ENCODE assay signal across 10 mouse cellular contexts in the genomic region with DNA sequence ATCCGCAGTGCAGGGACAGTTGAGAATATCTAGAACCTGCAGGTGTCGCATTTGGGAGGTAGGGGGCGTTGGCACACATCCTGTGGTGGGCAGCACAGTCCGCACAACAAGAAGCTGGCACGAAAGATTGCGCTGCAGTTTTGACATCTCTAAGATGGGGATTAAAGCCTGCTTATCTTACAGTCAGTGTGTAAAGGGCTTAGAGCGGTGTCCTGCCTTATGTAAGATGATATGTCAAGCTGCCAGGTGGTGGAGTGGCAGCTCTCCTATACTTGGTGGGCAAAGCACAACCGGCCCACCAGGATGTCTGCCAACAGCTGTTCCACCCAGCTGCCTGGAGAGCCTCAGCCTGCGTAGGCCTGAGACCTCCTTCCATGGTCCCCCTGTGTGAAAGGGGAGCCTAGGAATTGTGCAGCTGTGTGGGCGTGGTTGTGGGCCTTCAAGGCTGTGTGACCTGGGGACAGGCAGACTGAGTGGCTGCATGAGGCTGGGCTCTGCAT. TPM values are rescaled to one million over a fixed set of nuclear protein-coding genes. Genes with fewer than 3 reads are reported as not detected.
A peak's percentile ranks its signal among the peaks of the same experiment; 100 is the strongest.
DNase-seq lines count a peak whose midpoint lies in the region; ATAC-seq and TF ChIP-seq lines count a peak whose summit lies in the region.
"Had no signal": no experiment of that assay in that cellular context is flagged by ENCODE, and none has a peak within 500 bp of the region (broad histone marks: within the 10 kb centered on the region; RNA-seq: fewer than 3 reads in every experiment).

No protein-coding gene starts in this region.

- no peaks in the 10 kb centered on the region for H3K36me3 ChIP-seq in intestine, postnatal 0 days (ENCODE audit: control insufficient read depth, insufficient read depth)
- no peaks in the 10 kb centered on the region for H3K36me3 ChIP-seq in intestine, embryonic 15.5 days
- H3K36me3 ChIP-seq in embryonic facial prominence, embryonic 15.5 days, result no peaks in the 10 kb centered on the region
- no peaks in the 10 kb centered on the region for H3K36me3 ChIP-seq in forebrain, postnatal 0 days (ENCODE audit: insufficient read depth)
- H3K36me3 ChIP-seq: neural tube, embryonic 13.5 days had no signal

- no peak overlapping the region for H3K27ac ChIP-seq in intestine, postnatal 0 days (ENCODE audit: low read depth, low read length)
- H3K27ac ChIP-seq in intestine, embryonic 15.5 days, result no peak overlapping the region
- no peak overlapping the region for H3K27ac ChIP-seq in embryonic facial prominence, embryonic 15.5 days (replicated peaks)
- H3K27ac ChIP-seq in forebrain, postnatal 0 days (ENCODE audit: low read depth, low read length), result no peak overlapping the region
- H3K27ac ChIP-seq: neural tube, embryonic 13.5 days had no signal

- H3K27me3 ChIP-seq in intestine, postnatal 0 days (replicated peaks; ENCODE audit: control insufficient read depth, insufficient read depth, low read length), result no peaks in the 10 kb centered on the region
- no peaks in the 10 kb centered on the region for H3K27me3 ChIP-seq in intestine, embryonic 15.5 days (replicated peaks)
- no peaks in the 10 kb centered on the region for H3K27me3 ChIP-seq in embryonic facial prominence, embryonic 15.5 days
- no peaks in the 10 kb centered on the region for H3K27me3 ChIP-seq in forebrain, postnatal 0 days (ENCODE audit: insufficient read depth, low read length)
- H3K27me3 ChIP-seq: neural tube, embryonic 13.5 days had no signal

- H3K4me2 ChIP-seq in intestine, postnatal 0 days (replicated peaks; ENCODE audit: low read depth), result no peak overlapping the region
- no peak overlapping the region for H3K4me2 ChIP-seq in intestine, embryonic 15.5 days (replicated peaks)
- no peak overlapping the region for H3K4me2 ChIP-seq in embryonic facial prominence, embryonic 15.5 days (replicated peaks)
- no peak overlapping the region for H3K4me2 ChIP-seq in forebrain, postnatal 0 days (ENCODE audit: low read depth)
- H3K4me2 ChIP-seq: neural tube, embryonic 13.5 days had no signal

- TF ChIP-seq CTCF in intestine, postnatal 0 days (IDR thresholded peaks at IDR 0.05; ENCODE audit: low read depth), result peak; percentile 32; the same call in 1 of the 2 replicates
- no peak for TF ChIP-seq CTCF in forebrain, postnatal 0 days (IDR thresholded peaks at IDR 0.05; ENCODE audit: low read depth)

- no peaks in the 10 kb centered on the region for H3K4me1 ChIP-seq in intestine, postnatal 0 days (replicated peaks; ENCODE audit: control insufficient read depth, insufficient read depth, low read length)
- H3K4me1 ChIP-seq in intestine, embryonic 15.5 days (replicated peaks), result peaks cover 5% of the 10 kb centered on the region; the same call in 1 of the 2 replicates
- 0 out of 2 replicates have a peak, but pooled peaks cover 3% of the 10 kb centered on the region for H3K4me1 ChIP-seq in embryonic facial prominence, embryonic 15.5 days
- no peaks in the 10 kb centered on the region for H3K4me1 ChIP-seq in forebrain, postnatal 0 days (ENCODE audit: insufficient read depth)
- H3K4me1 ChIP-seq: neural tube, embryonic 13.5 days had no signal

- H3K9me3 ChIP-seq in intestine, postnatal 0 days (ENCODE audit: control insufficient read depth), result no peaks in the 10 kb centered on the region
- no peaks in the 10 kb centered on the region for H3K9me3 ChIP-seq in intestine, embryonic 15.5 days
- H3K9me3 ChIP-seq in embryonic facial prominence, embryonic 15.5 days (replicated peaks), result no peaks in the 10 kb centered on the region
- H3K9me3 ChIP-seq in forebrain, postnatal 0 days (ENCODE audit: low read length), result no peaks in the 10 kb centered on the region
- H3K9me3 ChIP-seq: neural tube, embryonic 13.5 days had no signal

- DNase-seq in R1 (ENCODE audit: low read depth, low spot score), result peak; percentile 32
- peak; percentile 43 for DNase-seq in mesoderm, embryonic 11.5 days (ENCODE audit: low read depth, low spot score)
- DNase-seq in layer of hippocampus, adult 18-20 months (ENCODE audit: low spot score in 2 of 2), result no peak
- no peak for DNase-seq in forebrain, postnatal 0 days
- DNase-seq in neural tube, embryonic 10.5 days (ENCODE audit: extremely low spot score, low spot score), result no peak
- DNase-seq: kidney, postnatal 14 days had no signal

- H3K4me3 ChIP-seq in intestine, postnatal 0 days (ENCODE audit: low read depth, low read length), result no peak overlapping the region
- H3K4me3 ChIP-seq in intestine, embryonic 15.5 days (replicated peaks), result no peak overlapping the region
- no peak overlapping the region for H3K4me3 ChIP-seq in embryonic facial prominence, embryonic 15.5 days (replicated peaks)
- no peak overlapping the region for H3K4me3 ChIP-seq in forebrain, postnatal 0 days (ENCODE audit: low read depth, low read length)
- H3K4me3 ChIP-seq: neural tube, embryonic 13.5 days had no signal

- 47% methylated on average over 10 of the region's 10 CpGs for WGBS in intestine, postnatal 0 days
- 51% methylated on average over 10 of the region's 10 CpGs for WGBS in intestine, embryonic 15.5 days
- 38% methylated on average over 10 of the region's 10 CpGs for WGBS in embryonic facial prominence, embryonic 15.5 days
- WGBS in forebrain, postnatal 0 days, result 51% methylated on average over 10 of the region's 10 CpGs

- ATAC-seq in intestine, postnatal 0 days, result no peak
- no peak for ATAC-seq in intestine, embryonic 15.5 days
- ATAC-seq in embryonic facial prominence, embryonic 15.5 days (ENCODE audit: insufficient number of reproducible peaks, low FRiP score, low TSS enrichment, low read depth), result peak; percentile 89
- ATAC-seq in forebrain, postnatal 0 days, result no peak

- no peak overlapping the region for H3K9ac ChIP-seq in intestine, postnatal 0 days (ENCODE audit: low read depth, low read length)
- no peak overlapping the region for H3K9ac ChIP-seq in intestine, embryonic 15.5 days
- H3K9ac ChIP-seq in embryonic facial prominence, embryonic 15.5 days, result no peak overlapping the region
- H3K9ac ChIP-seq in forebrain, postnatal 0 days, result no peak overlapping the region
- H3K9ac ChIP-seq: neural tube, embryonic 13.5 days had no signal

RNA-seq across cellular contexts. Expression of a gene that starts 11.3 kb away (rescaled TPM):
- 0.88 and 0.94 TPM in 2 replicates for polyA plus RNA-seq in intestine, postnatal 0 days (2015; fragmentation: Nextera tagmentation; extraction: Ambion mirVana)
- polyA plus RNA-seq in intestine, embryonic 15.5 days (2015; fragmentation: Nextera tagmentation; extraction: Ambion mirVana), result 0.82 and 1.3 TPM in 2 replicates
- 2.0 and 2.1 TPM in 2 replicates for polyA plus RNA-seq in embryonic facial prominence, embryonic 15.5 days (2015; fragmentation: Nextera tagmentation; extraction: Ambion mirVana)
- total RNA-seq in layer of hippocampus, adult 18-20 months (2021), result under 1 TPM; 0.36 to 0.37 TPM
- total RNA-seq in forebrain, postnatal 0 days (2014; rRNA removed), result 0.71 and 1.1 TPM in 2 replicates
- 1.8 and 2.6 TPM in 2 replicates for polyA plus RNA-seq in forebrain, postnatal 0 days (2015; fragmentation: Nextera tagmentation; extraction: Ambion mirVana)

RNA-seq across cellular contexts. Expression of a gene that starts 33.6 kb away (rescaled TPM):
- 12.1 and 12.2 TPM in 2 replicates for polyA plus RNA-seq in intestine, postnatal 0 days (2015; fragmentation: Nextera tagmentation; extraction: Ambion mirVana)
- polyA plus RNA-seq in intestine, embryonic 15.5 days (2015; fragmentation: Nextera tagmentation; extraction: Ambion mirVana), result 18.0 and 19.9 TPM in 2 replicates
- polyA plus RNA-seq in embryonic facial prominence, embryonic 15.5 days (2015; fragmentation: Nextera tagmentation; extraction: Ambion mirVana), result 18.2 and 18.7 TPM in 2 replicates
- 10 to 100 TPM; 44.7 to 47.0 TPM for total RNA-seq in layer of hippocampus, adult 18-20 months (2021)
- 33.5 and 36.1 TPM in 2 replicates for total RNA-seq in forebrain, postnatal 0 days (2014; rRNA removed)
- 17.4 and 19.3 TPM in 2 replicates for polyA plus RNA-seq in forebrain, postnatal 0 days (2015; fragmentation: Nextera tagmentation; extraction: Ambion mirVana)

RNA-seq across cellular contexts. Expression of a gene that starts 34.4 kb away (rescaled TPM):
- polyA plus RNA-seq in intestine, postnatal 0 days (2015; fragmentation: Nextera tagmentation; extraction: Ambion mirVana), result 25.0 and 27.8 TPM in 2 replicates
- 52.8 and 55.4 TPM in 2 replicates for polyA plus RNA-seq in intestine, embryonic 15.5 days (2015; fragmentation: Nextera tagmentation; extraction: Ambion mirVana)
- polyA plus RNA-seq in embryonic facial prominence, embryonic 15.5 days (2015; fragmentation: Nextera tagmentation; extraction: Ambion mirVana), result 59.1 and 66.0 TPM in 2 replicates
- total RNA-seq in layer of hippocampus, adult 18-20 months (2021), result 100 to 1,000 TPM; 118 to 122 TPM
- total RNA-seq in forebrain, postnatal 0 days (2014; rRNA removed), result 37.2 and 42.2 TPM in 2 replicates
- polyA plus RNA-seq in forebrain, postnatal 0 days (2015; fragmentation: Nextera tagmentation; extraction: Ambion mirVana), result 49.4 and 54.2 TPM in 2 replicates

RNA-seq across cellular contexts. Expression of a gene that starts 41.8 kb away (rescaled TPM):
- polyA plus RNA-seq in intestine, postnatal 0 days (2015; fragmentation: Nextera tagmentation; extraction: Ambion mirVana), result 180 and 186 TPM in 2 replicates
- 269 and 298 TPM in 2 replicates for polyA plus RNA-seq in intestine, embryonic 15.5 days (2015; fragmentation: Nextera tagmentation; extraction: Ambion mirVana)
- polyA plus RNA-seq in embryonic facial prominence, embryonic 15.5 days (2015; fragmentation: Nextera tagmentation; extraction: Ambion mirVana), result 291 and 294 TPM in 2 replicates
- total RNA-seq in layer of hippocampus, adult 18-20 months (2021), result 100 to 1,000 TPM; 508 to 533 TPM
- 161 and 171 TPM in 2 replicates for total RNA-seq in forebrain, postnatal 0 days (2014; rRNA removed)
- polyA plus RNA-seq in forebrain, postnatal 0 days (2015; fragmentation: Nextera tagmentation; extraction: Ambion mirVana), result 510 and 620 TPM in 2 replicates

Comparison
In these comparisons a context has a peak if more than half of its experiments do, and no peak if none do; other contexts are left out.
1. DNase-seq: peak in R1 (single experiment) and mesoderm, embryonic 11.5 days (single experiment); none in layer of hippocampus, adult 18-20 months (0 of 2), forebrain, postnatal 0 days (single experiment) and neural tube, embryonic 10.5 days (single experiment).